Mouse (Mus musculus) kidney, adult 2 months (tissue): Measurements from ENCODE around the gene Pgpep1l. TPM values are rescaled to one million over a fixed set of nuclear protein-coding genes. Genes with fewer than 3 reads are reported as not detected.
A peak's percentile ranks its signal among the peaks of the same experiment; 100 is the strongest.

Experiments used
- DNase-seq: peaks from one replicate; pipeline ENCODE4 v3.0.0; 2021
- H3K27ac ChIP-seq: fragments of 200-500 bp; 2 replicates; pipeline ENCODE4 v1.5.1; 2012; ENCODE audit warnings: low read depth, low read length, control low read depth, inconsistent platforms; ENCODE audit not compliant: insufficient read depth
- H3K27me3 ChIP-seq: fragments of 200-500 bp; replicated peaks from 2 replicates; pipeline ENCODE4 v1.6.1; 2012; ENCODE audit warnings: mild to moderate bottlenecking, moderate library complexity, low read length, inconsistent platforms; ENCODE audit not compliant: control insufficient read depth, insufficient read depth
- H3K36me3 ChIP-seq: fragments of 200-500 bp; 2 replicates; pipeline ENCODE4 v1.6.1; 2012; ENCODE audit warnings: mild to moderate bottlenecking, moderate library complexity, low read length, inconsistent platforms; ENCODE audit not compliant: control insufficient read depth, insufficient read depth
- H3K4me1 ChIP-seq: fragments of 200-500 bp; 2 replicates; pipeline ENCODE4 v1.6.1; 2011; ENCODE audit warnings: low read length; ENCODE audit not compliant: control insufficient read depth, insufficient read depth
- H3K4me3 ChIP-seq: fragments of 200-500 bp; 2 replicates; pipeline ENCODE4 v1.5.1; 2011; ENCODE audit warnings: mild to moderate bottlenecking, low read depth, low read length, control low read depth; ENCODE audit not compliant: insufficient read depth
- CTCF ChIP-seq: fragments of 200-500 bp; conservative IDR thresholded peaks from 2 replicates; pipeline ENCODE4 v1.5.1; 2011; ENCODE audit warnings: low read depth, mild to moderate bottlenecking, control low read depth, low read length, moderate library complexity, mixed read lengths; ENCODE audit not compliant: insufficient read depth, insufficient read length
- POLR2A ChIP-seq: fragments of 200-500 bp; IDR thresholded peaks from one replicate; pipeline ENCODE4 v1.6.1; 2011; ENCODE audit warnings: low read depth, low read length, control low read depth
- WGBS: fragments of 180-500 bp; shearing (Covaris S2); methylation state at CpG from one replicate; pipeline ENCODE4 v1.1.7; 2018; 5-methylcytosine and 5-hydroxymethylcytosine counted together
- polyA plus RNA-seq: library from polyadenylated mRNA; depleted of rRNA; stranded (reverse); fragments of >200 nt; gene quantifications from 2 replicates; pipeline ENCODE4 v1.2.3, GENCODE M21; 2012

Pgpep1l gene
- polyA plus RNA-seq, 1 experiment: 1.1 TPM

GRCm38 (mm10) chr7:68241205-68241604, 22.8 kb downstream of the Pgpep1l start:
- Histone ChIP-seq H3K4me1 (no peaks in the 10 kb centered on the region), H3K36me3 (no peaks in the 10 kb centered on the region), H3K27me3 (no peaks in the 10 kb centered on the region), H3K27ac (no peak overlapping the region), H3K4me3 (no peak overlapping the region)
- TF ChIP-seq CTCF (no peak), POLR2A (no peak)
- WGBS: 50% methylated on average over 9 of the region's 9 CpGs
- peak; percentile 78 for DNase-seq

GRCm38 (mm10) chr7:68239220-68239827, 24.7 kb downstream of the Pgpep1l start:
- Histone ChIP-seq H3K27ac (no peak overlapping the region), H3K4me3 (no peak overlapping the region), H3K4me1 (no peaks in the 10 kb centered on the region), H3K27me3 (no peaks in the 10 kb centered on the region), H3K36me3 (no peaks in the 10 kb centered on the region)
- no peak for TF ChIP-seq CTCF
- TF ChIP-seq POLR2A: no peak
- WGBS: 68% methylated on average over 11 of the region's 11 CpGs
- no peak for DNase-seq

- Histone ChIP-seq H3K4me3 (no peak overlapping the region), H3K36me3 (no peaks in the 10 kb centered on the region), H3K27me3 (no peaks in the 10 kb centered on the region), H3K27ac (no peak overlapping the region), H3K4me1 (0 out of 2 replicates have a peak, but pooled peaks cover 3% of the 10 kb centered on the region)
- DNase-seq: peak; percentile 68
- 70% methylated on average over 8 of the region's 8 CpGs for WGBS
- no peak for TF ChIP-seq CTCF
These were observed 27.2 kb downstream of the Pgpep1l start for GRCm38 (mm10) chr7:68236817-68237216.

- H3K27me3 ChIP-seq: no peaks in the 10 kb centered on the region
- DNase-seq: peak; percentile 74
- TF ChIP-seq CTCF: no peak
- no peak for TF ChIP-seq POLR2A
- H3K4me1 ChIP-seq: 0 out of 2 replicates have a peak, but pooled peaks cover 3% of the 10 kb centered on the region
- no peak overlapping the region for H3K27ac ChIP-seq
- H3K4me3 ChIP-seq: no peak overlapping the region
- WGBS: 31% methylated on average over 13 of the region's 13 CpGs
- H3K36me3 ChIP-seq: no peaks in the 10 kb centered on the region
These were observed 30.3 kb downstream of the Pgpep1l start for GRCm38 (mm10) chr7:68233619-68234223.

- WGBS: 91% methylated on average over 5 of the region's 5 CpGs
- 0 out of 2 replicates have a peak, but pooled peaks cover 3% of the 10 kb centered on the region for H3K4me1 ChIP-seq
- no peak overlapping the region for H3K4me3 ChIP-seq
- H3K36me3 ChIP-seq: 0 out of 2 replicates have a peak, but pooled peaks cover 2% of the 10 kb centered on the region
- no peaks in the 10 kb centered on the region for H3K27me3 ChIP-seq
- H3K27ac ChIP-seq: no peak overlapping the region
- TF ChIP-seq POLR2A (no peak), CTCF (no peak)
- no peak for DNase-seq
These were observed 31.5 kb downstream of the Pgpep1l start for GRCm38 (mm10) chr7:68232521-68232920.

- Histone ChIP-seq H3K4me1 (0 out of 2 replicates have a peak, but pooled peaks cover 3% of the 10 kb centered on the region), H3K27ac (no peak overlapping the region), H3K4me3 (no peak overlapping the region), H3K36me3 (peaks cover 6% of the 10 kb centered on the region), H3K27me3 (no peaks in the 10 kb centered on the region)
- 88% methylated on average over 9 of the region's 9 CpGs for WGBS
- TF ChIP-seq CTCF (no peak), POLR2A (no peak)
- no peak for DNase-seq
These were observed 33.2 kb downstream of the Pgpep1l start for GRCm38 (mm10) chr7:68230831-68231230.

GRCm38 (mm10) chr7:68228491-68228890, 35.5 kb downstream of the Pgpep1l start:
- WGBS: 62% methylated on average over 6 of the region's 6 CpGs
- H3K4me3 ChIP-seq: no peak overlapping the region
- H3K27me3 ChIP-seq: no peaks in the 10 kb centered on the region
- no peak for DNase-seq
- H3K36me3 ChIP-seq: peaks cover 6% of the 10 kb centered on the region
- H3K27ac ChIP-seq: no peak overlapping the region
- no peak for TF ChIP-seq CTCF
- no peak for TF ChIP-seq POLR2A
- 0 out of 2 replicates have a peak, but pooled peaks cover 3% of the 10 kb centered on the region for H3K4me1 ChIP-seq
